24 mouse cellular contexts compared by ENCODE assay signal in the genomic region with DNA sequence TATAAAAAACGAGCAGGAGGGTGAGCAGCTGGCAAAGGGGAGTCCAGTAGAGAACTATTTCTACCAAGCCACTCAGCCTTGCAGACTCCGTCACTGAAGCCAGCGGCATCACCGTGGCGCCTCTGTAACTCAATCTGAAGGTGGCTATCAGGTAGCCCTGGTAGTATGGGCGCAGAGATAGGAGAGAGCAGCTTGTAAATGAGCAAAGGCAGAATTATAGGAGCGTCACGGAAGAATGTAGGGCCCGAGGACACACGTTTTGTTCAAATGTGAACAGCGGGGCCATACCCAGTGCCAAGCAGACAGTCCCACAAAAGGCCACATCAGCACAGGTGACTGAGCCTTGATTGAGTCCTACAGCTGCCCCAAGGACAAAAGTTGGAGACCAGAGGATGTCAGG. TPM values are rescaled to one million over a fixed set of nuclear protein-coding genes. Genes with fewer than 3 reads are reported as not detected.
DNase-seq lines count a peak whose midpoint lies in the region; ATAC-seq and TF ChIP-seq lines count a peak whose summit lies in the region.
"Had no signal": no experiment of that assay in that cellular context is flagged by ENCODE, and none has a peak within 500 bp of the region (broad histone marks: within the 10 kb centered on the region; RNA-seq: fewer than 3 reads in every experiment).

Tmprss3 (minus strand) TSS at position 101 of the 400 bp plus-strand sequence.

- no peak for DNase-seq in midbrain, postnatal 0 days (ENCODE audit: low spot score)
- DNase-seq: adrenal gland, adult 8-10 months; adrenal gland, postnatal 14 days; adrenal gland, postnatal 36 days; cerebellum, adult 11-12 months; cerebellum, adult 2 months; cerebellum, adult 9-10 months; cerebellum, postnatal 10 days; cerebellum, postnatal 25 days; forebrain, postnatal 0 days had no signal

- H3K9ac ChIP-seq in ES-Bruce4 (ENCODE audit: low read depth, poor library complexity, severe bottlenecking), result no peak within 1 kb of the TSS
- H3K9ac ChIP-seq in midbrain, postnatal 0 days (replicated peaks; ENCODE audit: low read length, poor library complexity, severe bottlenecking), result no peak within 1 kb of the TSS
- H3K9ac ChIP-seq in midbrain, embryonic 15.5 days, result no peak within 1 kb of the TSS
- H3K9ac ChIP-seq: embryonic facial prominence, embryonic 12.5 days; forebrain, embryonic 13.5 days; forebrain, embryonic 15.5 days; forebrain, postnatal 0 days had no signal

- peaks cover 37% of the 10 kb centered on the region for H3K4me1 ChIP-seq in megakaryocyte, embryonic 14.5 days
- H3K4me1 ChIP-seq in ES-Bruce4 (ENCODE audit: control insufficient read depth, insufficient read depth, low read length), result no peaks in the 10 kb centered on the region
- H3K4me1 ChIP-seq in midbrain, postnatal 0 days (ENCODE audit: insufficient read depth, low read length), result 0 out of 2 replicates have a peak, but pooled peaks cover 4% of the 10 kb centered on the region
- H3K4me1 ChIP-seq in midbrain, embryonic 15.5 days, result no peaks in the 10 kb centered on the region
- H3K4me1 ChIP-seq: embryonic facial prominence, embryonic 12.5 days; forebrain, embryonic 13.5 days; forebrain, embryonic 15.5 days had no signal

- ATAC-seq in megakaryocyte, adult 5-6 weeks (ENCODE audit: poor library complexity, severe bottlenecking), result no peak
- no peak for ATAC-seq in midbrain, postnatal 0 days (ENCODE audit: low FRiP score)
- no peak for ATAC-seq in midbrain, embryonic 15.5 days (replicated peaks)
- ATAC-seq: activated CD4-positive, CD25-positive, alpha-beta regulatory T cell, adult 4 months; forebrain, embryonic 13.5 days; forebrain, embryonic 15.5 days; forebrain, postnatal 0 days; Patski had no signal

- H3K4me3 ChIP-seq in megakaryocyte, embryonic 14.5 days (replicated peaks), result peak within 1 kb of the TSS; percentile 26
- H3K4me3 ChIP-seq in ES-Bruce4 (ENCODE audit: low read depth, low read length), result 0 out of 2 replicates have a peak within 1 kb of the TSS, but pooled peaks have one; percentile 14
- no peak within 1 kb of the TSS for H3K4me3 ChIP-seq in midbrain, postnatal 0 days (ENCODE audit: low read depth, low read length)
- no peak within 1 kb of the TSS for H3K4me3 ChIP-seq in midbrain, embryonic 15.5 days
- H3K4me3 ChIP-seq: embryonic facial prominence, embryonic 10.5 days; embryonic facial prominence, embryonic 12.5 days; forebrain, embryonic 13.5 days; forebrain, embryonic 15.5 days had no signal

- peaks cover 2% of the 10 kb centered on the region for H3K27me3 ChIP-seq in megakaryocyte, embryonic 14.5 days (replicated peaks)
- no peaks in the 10 kb centered on the region for H3K27me3 ChIP-seq in ES-Bruce4 (ENCODE audit: control insufficient read depth, insufficient read depth, low read length, poor library complexity, severe bottlenecking)
- H3K27me3 ChIP-seq in midbrain, postnatal 0 days (ENCODE audit: insufficient read depth, low read length), result no peaks in the 10 kb centered on the region
- H3K27me3 ChIP-seq in midbrain, embryonic 15.5 days (replicated peaks), result no peaks in the 10 kb centered on the region
- H3K27me3 ChIP-seq: embryonic facial prominence, embryonic 12.5 days; forebrain, embryonic 13.5 days; forebrain, embryonic 15.5 days had no signal

- no peak for TF ChIP-seq EP300 in ES-Bruce4 (IDR thresholded peaks at IDR 0.05; ENCODE audit: insufficient read depth, low read depth, low read length)

- H3K27ac ChIP-seq in ES-Bruce4 (ENCODE audit: insufficient read depth, low read length), result no peak within 1 kb of the TSS
- no peak within 1 kb of the TSS for H3K27ac ChIP-seq in midbrain, postnatal 0 days (ENCODE audit: low read depth, low read length)
- no peak within 1 kb of the TSS for H3K27ac ChIP-seq in midbrain, embryonic 15.5 days
- H3K27ac ChIP-seq: embryonic facial prominence, embryonic 10.5 days; embryonic facial prominence, embryonic 12.5 days; forebrain, embryonic 13.5 days; forebrain, embryonic 15.5 days had no signal

- no peak for TF ChIP-seq CTCF in ES-Bruce4 (IDR thresholded peaks at IDR 0.05; ENCODE audit: low read depth, low read length)
- TF ChIP-seq CTCF in midbrain, postnatal 0 days (IDR thresholded peaks at IDR 0.05), result no peak

- no peak for TF ChIP-seq POLR2A in ES-Bruce4 (IDR thresholded peaks at IDR 0.05; ENCODE audit: insufficient read depth, low read length)

- H3K36me3 ChIP-seq in megakaryocyte, embryonic 14.5 days (replicated peaks; ENCODE audit: low read length), result no peaks in the 10 kb centered on the region
- H3K36me3 ChIP-seq in ES-Bruce4 (ENCODE audit: control insufficient read depth, insufficient read depth, low read length, poor library complexity, severe bottlenecking), result no peaks in the 10 kb centered on the region
- no peaks in the 10 kb centered on the region for H3K36me3 ChIP-seq in midbrain, postnatal 0 days (ENCODE audit: insufficient read depth, low read length)
- no peaks in the 10 kb centered on the region for H3K36me3 ChIP-seq in midbrain, embryonic 15.5 days (replicated peaks)
- H3K36me3 ChIP-seq: embryonic facial prominence, embryonic 10.5 days; embryonic facial prominence, embryonic 12.5 days; forebrain, embryonic 15.5 days; G1E had no signal

- 89% methylated on average over 11 of the region's 11 CpGs for WGBS in midbrain, postnatal 0 days
- WGBS in midbrain, embryonic 15.5 days, result 86% methylated on average over 11 of the region's 11 CpGs

- H3K9me3 ChIP-seq in megakaryocyte, embryonic 14.5 days, result no peaks in the 10 kb centered on the region
- H3K9me3 ChIP-seq in ES-Bruce4 (replicated peaks; ENCODE audit: control insufficient read depth, insufficient read depth, low read length, poor library complexity, severe bottlenecking), result no peaks in the 10 kb centered on the region
- no peaks in the 10 kb centered on the region for H3K9me3 ChIP-seq in midbrain, postnatal 0 days (ENCODE audit: low read length)
- H3K9me3 ChIP-seq in midbrain, embryonic 15.5 days, result no peaks in the 10 kb centered on the region
- H3K9me3 ChIP-seq: embryonic facial prominence, embryonic 10.5 days; embryonic facial prominence, embryonic 12.5 days; forebrain, embryonic 13.5 days; forebrain, embryonic 15.5 days had no signal

- no peak within 1 kb of the TSS for H3K4me2 ChIP-seq in midbrain, postnatal 0 days (ENCODE audit: low read depth, low read length, poor library complexity, severe bottlenecking)
- no peak within 1 kb of the TSS for H3K4me2 ChIP-seq in midbrain, embryonic 15.5 days
- H3K4me2 ChIP-seq: embryonic facial prominence, embryonic 12.5 days; forebrain, embryonic 13.5 days; forebrain, embryonic 15.5 days had no signal

RNA-seq across cellular contexts. Expression of gene Tmprss3, which starts in this region (rescaled TPM):
- 0.10 TPM in 1 of 2 replicates, not detected in the other for polyA plus RNA-seq in megakaryocyte, embryonic 14.5 days (2012; ENCODE audit: insufficient read depth, low replicate concordance)
- total RNA-seq in megakaryocyte, adult 5-6 weeks (2015), result 0.23 and 0.56 TPM in 2 replicates
- total RNA-seq in megakaryocyte, adult 5-6 weeks (2017), result 0.16 and 0.26 TPM in 2 replicates
- 0.24 TPM in 1 of 2 replicates, not detected in the other for polyA plus RNA-seq in ES-Bruce4 (2011; ENCODE audit: insufficient read depth, insufficient read length, low read depth, missing spikeins)
- 0.16 TPM in 1 of 2 replicates, not detected in the other for total RNA-seq in midbrain, postnatal 0 days (2014; rRNA removed)
- polyA plus RNA-seq in midbrain, postnatal 0 days (2015; fragmentation: Nextera tagmentation; extraction: Ambion mirVana), result 0.10 and 0.27 TPM in 2 replicates
- polyA plus RNA-seq in midbrain, embryonic 15.5 days (2015; fragmentation: Nextera tagmentation; extraction: Ambion mirVana), result 0.08 TPM in 1 of 2 replicates, not detected in the other
- total RNA-seq: adrenal gland, adult 18-20 months; adrenal gland, adult 8-10 months; adrenal gland, postnatal 14 days; adrenal gland, postnatal 36 days; forebrain, postnatal 0 days; G1E had no signal
- polyA plus RNA-seq: C2C12; embryonic facial prominence, embryonic 10.5 days; forebrain, embryonic 11.5 days; forebrain, embryonic 13.5 days; forebrain, embryonic 15.5 days; forebrain, postnatal 0 days; G1E; Patski had no signal

Comparison
In these comparisons a context has a peak if more than half of its experiments do, and no peak if none do; other contexts are left out.
1. H3K4me3 ChIP-seq: peak in megakaryocyte, embryonic 14.5 days (single experiment) and ES-Bruce4 (single experiment); none in midbrain, postnatal 0 days (single experiment) and midbrain, embryonic 15.5 days (single experiment).